Mouse (Mus musculus) lung, postnatal 10 days (tissue): ENCODE measurements around the gene 4933406M09Rik.

ENCODE experiments used
- DNase-seq: peaks from one replicate; pipeline ENCODE4 v3.0.0; 2021

The 4933406M09Rik gene

DNA sequence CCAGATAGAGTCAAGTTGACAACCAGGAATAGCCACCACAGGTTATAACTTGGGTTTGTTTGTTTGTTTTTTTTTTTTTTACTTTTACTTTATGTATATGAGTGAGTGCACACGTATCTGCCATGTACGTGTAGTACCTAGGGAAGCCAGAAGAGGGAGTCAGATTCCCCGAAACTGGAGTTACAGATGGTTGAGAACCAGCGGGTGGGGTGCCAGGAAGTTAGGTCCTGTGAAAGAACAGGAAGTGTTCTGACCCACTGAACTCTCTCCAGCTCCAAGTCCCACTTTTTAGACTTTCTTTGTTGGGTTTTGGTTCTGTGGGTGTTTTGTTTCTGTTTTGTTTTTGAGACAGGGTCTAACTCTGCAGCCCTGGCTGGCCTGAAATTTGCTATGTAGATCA, 49.7 kb downstream of the 4933406M09Rik start:
- peak; percentile 62 for DNase-seq

- no peak for DNase-seq
Measured at GRCm38 (mm10) chr1:134440437-134440836, 54.7 kb downstream of the 4933406M09Rik start.
